Mouse (Mus musculus) neural tube, embryonic 14.5 days (tissue): ENCODE measurements around the gene Ftsj1. TPM values are rescaled to one million over a fixed set of nuclear protein-coding genes. Genes with fewer than 3 reads are reported as not detected.

ENCODE experiments used
- ATAC-seq: fragments of 200-750 bp; cut with Nextera tagmentation; 2 replicates; pipeline ENCODE4 v1.8.0; 2017; ENCODE audit warnings: low read depth, mild to moderate bottlenecking, moderate TSS enrichment, moderate library complexity
- H3K27ac ChIP-seq: fragments of 300-500 bp; sonication (generic); 2 replicates; pipeline ENCODE4 v1.5.1; 2014; ENCODE audit warnings: low read depth, mild to moderate bottlenecking, control low read depth, low read length, moderate library complexity, mixed read lengths
- H3K27me3 ChIP-seq: fragments of 300-500 bp; sonication (generic); 2 replicates; pipeline ENCODE4 v1.6.1; 2014; ENCODE audit warnings: low read length; ENCODE audit not compliant: control insufficient read depth, insufficient read depth
- H3K36me3 ChIP-seq: fragments of 300-500 bp; sonication (generic); 2 replicates; pipeline ENCODE4 v1.6.1; 2014; ENCODE audit warnings: low read length, mixed read lengths; ENCODE audit not compliant: control insufficient read depth, insufficient read depth
- H3K4me1 ChIP-seq: fragments of 300-500 bp; sonication (generic); 2 replicates; pipeline ENCODE4 v1.6.1; 2014; ENCODE audit warnings: low read length; ENCODE audit not compliant: control insufficient read depth, insufficient read depth
- H3K4me2 ChIP-seq: fragments of 300-500 bp; sonication (generic); 2 replicates; pipeline ENCODE4 v1.6.1; 2014; ENCODE audit warnings: mild to moderate bottlenecking, low read depth, low read length, control low read depth
- H3K4me3 ChIP-seq: fragments of 300-500 bp; sonication (generic); 2 replicates; pipeline ENCODE4 v1.5.1; 2014; ENCODE audit warnings: low read depth, low read length, control low read depth, mixed read lengths
- H3K9ac ChIP-seq: fragments of 300-500 bp; sonication (generic); replicated peaks from 2 replicates; pipeline ENCODE4 v1.6.1; 2014; ENCODE audit warnings: low read depth, mild to moderate bottlenecking, control low read depth, low read length, mixed read lengths
- H3K9me3 ChIP-seq: fragments of 300-500 bp; sonication (generic); 2 replicates; pipeline ENCODE4 v1.6.1; 2016; ENCODE audit warnings: low read length; ENCODE audit not compliant: control insufficient read depth
- WGBS: fragments of 180-500 bp; shearing (Covaris S2); extraction: QIAGEN DNeasy Blood & Tissue Kit; methylation state at CpG from one replicate; pipeline ENCODE4 v1.1.7; 2014; 5-methylcytosine and 5-hydroxymethylcytosine counted together
- polyA plus RNA-seq: library from polyadenylated mRNA; unstranded; fragments of >200 nt; fragmentation: Nextera tagmentation; extraction: Ambion mirVana; gene quantifications from 2 replicates; pipeline ENCODE4 v1.2.1, GENCODE M21; 2014

Gene Ftsj1
- polyA plus RNA-seq, 1 experiment from 2014 or later = 52.7 TPM

DNA sequence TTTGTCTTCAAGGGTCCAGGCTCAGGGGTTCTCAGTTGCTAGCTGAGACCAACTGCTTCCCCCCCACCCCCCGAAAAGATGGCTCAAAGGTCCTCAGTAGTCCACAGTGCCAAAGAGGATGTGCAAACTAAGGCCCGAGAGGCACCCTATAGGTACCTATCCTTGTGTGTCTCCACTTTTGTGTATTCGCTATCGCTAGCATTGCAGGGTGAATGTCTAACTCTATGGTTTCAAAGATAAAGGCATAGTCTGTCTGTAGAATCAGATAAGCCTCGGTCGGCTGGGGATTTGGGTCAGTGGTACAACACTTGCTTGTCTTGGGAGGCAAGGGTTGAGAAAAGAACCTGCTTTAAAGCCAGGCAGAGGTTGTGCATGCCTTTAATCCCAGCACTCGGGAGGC, 28.7 kb downstream of the Ftsj1 start:
- Histone ChIP-seq H3K4me2 (no peak overlapping the region), H3K9me3 (no peaks in the 10 kb centered on the region), H3K27ac (no peak overlapping the region), H3K27me3 (no peaks in the 10 kb centered on the region), H3K36me3 (no peaks in the 10 kb centered on the region), H3K9ac (no peak overlapping the region), H3K4me3 (no peak overlapping the region), H3K4me1 (no peaks in the 10 kb centered on the region)
- no peak for ATAC-seq
- WGBS = 92% methylated on average over 7 of the region's 7 CpGs

DNA sequence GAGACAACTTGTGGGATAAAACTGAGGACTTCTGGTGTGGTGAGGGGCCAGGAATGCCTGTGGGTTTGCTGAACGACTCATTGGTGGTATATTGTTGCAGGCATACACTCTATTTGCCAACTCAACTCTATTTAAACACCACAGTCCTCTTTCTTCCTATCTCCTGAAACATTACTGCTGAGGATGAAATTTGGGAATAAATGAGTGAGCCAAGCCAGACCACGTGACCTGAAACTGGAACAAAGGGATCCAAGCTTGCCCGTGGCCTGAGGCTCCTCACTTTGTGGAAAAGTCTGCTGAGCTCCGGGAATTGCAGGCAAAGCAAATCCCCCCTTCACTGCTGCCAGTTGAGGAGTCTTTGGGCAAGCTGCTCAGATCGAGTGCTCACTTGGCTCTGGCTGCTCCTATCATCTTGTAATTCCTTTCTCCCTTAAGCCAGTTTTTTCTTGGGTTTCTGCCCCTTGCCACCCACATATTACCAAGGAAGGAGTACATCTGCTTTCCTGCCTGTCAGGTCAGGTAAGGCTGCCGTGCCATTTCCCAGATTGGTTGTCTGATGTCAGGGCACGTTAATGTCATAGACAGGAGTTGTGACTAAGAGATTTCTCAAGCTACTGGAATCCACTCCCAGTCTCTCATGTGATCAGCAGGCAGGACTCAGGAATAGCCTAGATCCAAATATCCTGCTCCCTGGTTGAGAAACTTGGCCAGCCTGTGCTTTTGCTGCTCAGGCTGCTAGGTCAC, 29.4 kb downstream of the Ftsj1 start:
- H3K9ac ChIP-seq = no peak overlapping the region
- no peak overlapping the region for H3K27ac ChIP-seq
- H3K4me3 ChIP-seq = no peak overlapping the region
- 75% methylated on average over 7 of the region's 7 CpGs for WGBS
- no peaks in the 10 kb centered on the region for H3K9me3 ChIP-seq
- no peak overlapping the region for H3K4me2 ChIP-seq
- H3K27me3 ChIP-seq = no peaks in the 10 kb centered on the region
- no peaks in the 10 kb centered on the region for H3K4me1 ChIP-seq
- no peaks in the 10 kb centered on the region for H3K36me3 ChIP-seq
- ATAC-seq = no peak

DNA sequence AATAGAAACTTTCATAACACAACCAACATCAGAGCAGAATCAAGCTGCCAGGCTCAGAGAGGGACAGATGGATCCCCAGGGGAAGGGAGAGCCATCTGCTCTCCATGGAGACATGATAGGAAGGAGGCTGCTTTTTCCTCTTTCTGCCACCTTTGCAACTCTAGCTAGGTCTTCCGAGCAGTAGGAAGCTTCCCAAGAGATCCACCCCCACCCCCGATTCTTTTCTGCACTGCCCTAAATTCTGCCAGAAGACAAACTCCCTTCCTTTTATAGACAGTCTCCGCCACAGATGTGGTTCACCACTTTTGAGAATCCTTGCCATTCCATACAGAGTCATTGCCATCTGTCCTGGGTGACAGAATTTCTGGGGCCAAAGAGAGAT, 29.9 kb downstream of the Ftsj1 start:
- H3K36me3 ChIP-seq = no peaks in the 10 kb centered on the region
- no peak for ATAC-seq
- no peaks in the 10 kb centered on the region for H3K9me3 ChIP-seq
- H3K4me3 ChIP-seq = no peak overlapping the region
- 85% methylated on average over 2 of the region's 3 CpGs for WGBS
- no peaks in the 10 kb centered on the region for H3K4me1 ChIP-seq
- H3K27me3 ChIP-seq = no peaks in the 10 kb centered on the region
- no peak overlapping the region for H3K27ac ChIP-seq
- H3K9ac ChIP-seq = no peak overlapping the region
- no peak overlapping the region for H3K4me2 ChIP-seq

DNA sequence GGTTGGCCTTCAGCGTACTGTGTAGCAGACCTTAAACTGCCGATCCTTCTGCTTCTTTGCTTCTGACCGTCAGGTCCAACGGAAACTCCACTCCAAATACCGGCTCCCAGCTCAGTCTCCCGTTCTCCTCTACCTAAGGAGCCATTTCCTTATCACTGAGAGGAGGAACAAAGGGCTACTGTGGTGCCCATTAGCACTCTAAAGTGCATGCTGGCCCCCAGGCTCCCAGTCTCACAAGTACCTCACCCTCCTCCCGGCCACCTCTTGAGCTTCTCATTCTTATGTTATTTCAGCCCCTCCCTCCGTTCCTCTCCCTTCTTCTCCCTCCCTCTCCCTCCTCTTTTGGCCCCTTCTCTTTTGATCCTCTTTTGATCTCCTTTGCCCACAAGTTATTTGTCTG, 32.6 kb downstream of the Ftsj1 start:
- Histone ChIP-seq H3K9me3 (no peaks in the 10 kb centered on the region), H3K4me1 (no peaks in the 10 kb centered on the region), H3K27ac (no peak overlapping the region), H3K36me3 (no peaks in the 10 kb centered on the region), H3K27me3 (no peaks in the 10 kb centered on the region), H3K4me3 (no peak overlapping the region), H3K4me2 (no peak overlapping the region), H3K9ac (no peak overlapping the region)
- WGBS = 25% methylated on average over 8 of the region's 8 CpGs
- no peak for ATAC-seq

DNA sequence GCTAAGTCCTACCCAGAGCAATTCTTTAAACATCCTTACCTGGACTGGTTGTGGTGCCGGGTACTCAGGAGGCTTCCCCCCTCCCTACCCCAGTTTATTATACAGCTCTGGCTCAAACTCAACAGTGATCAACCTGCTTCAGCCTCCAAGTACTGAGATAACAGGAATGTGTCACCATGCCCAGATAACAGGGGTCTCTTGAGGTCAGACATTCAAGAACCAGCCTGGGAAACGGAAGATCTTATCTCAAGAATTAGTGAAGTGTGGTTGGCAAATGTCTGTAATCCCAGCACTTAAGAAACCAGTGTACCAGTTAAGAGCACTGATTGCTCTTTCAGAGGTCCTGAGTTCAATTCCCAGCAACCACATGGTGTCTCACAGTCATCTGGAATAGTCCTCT, 34.1 kb downstream of the Ftsj1 start:
- Histone ChIP-seq H3K4me2 (no peak overlapping the region), H3K4me1 (no peaks in the 10 kb centered on the region), H3K9me3 (no peaks in the 10 kb centered on the region), H3K36me3 (no peaks in the 10 kb centered on the region), H3K4me3 (no peak overlapping the region), H3K27me3 (no peaks in the 10 kb centered on the region), H3K27ac (no peak overlapping the region), H3K9ac (no peak overlapping the region)
- ATAC-seq = no peak
- 88% methylated on average over 2 of the region's 2 CpGs for WGBS

DNA sequence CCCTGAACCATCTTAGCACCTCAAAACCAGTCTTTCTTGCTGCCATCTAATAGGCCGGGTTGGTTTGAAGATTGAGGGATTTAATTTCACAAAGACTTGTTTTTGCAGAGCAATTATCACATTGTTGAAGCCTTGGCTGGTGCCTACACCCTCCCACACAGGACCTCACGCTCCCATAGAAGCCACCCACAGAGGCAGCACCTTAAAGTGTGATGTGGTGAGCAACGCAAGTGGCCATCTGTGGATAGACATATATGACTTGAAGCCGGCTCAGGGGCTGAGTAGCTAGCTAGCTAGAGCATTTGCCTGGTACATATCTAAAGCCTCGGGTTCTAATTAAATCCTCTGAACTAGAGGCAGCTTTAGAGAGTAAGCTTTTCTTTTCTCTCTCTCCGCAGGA, 34.8 kb downstream of the Ftsj1 start:
- Histone ChIP-seq H3K4me2 (no peak overlapping the region), H3K27ac (no peak overlapping the region), H3K4me1 (no peaks in the 10 kb centered on the region), H3K4me3 (no peak overlapping the region), H3K27me3 (no peaks in the 10 kb centered on the region), H3K36me3 (no peaks in the 10 kb centered on the region), H3K9me3 (no peaks in the 10 kb centered on the region), H3K9ac (no peak overlapping the region)
- WGBS = 68% methylated on average over 6 of the region's 6 CpGs
- no peak for ATAC-seq

DNA sequence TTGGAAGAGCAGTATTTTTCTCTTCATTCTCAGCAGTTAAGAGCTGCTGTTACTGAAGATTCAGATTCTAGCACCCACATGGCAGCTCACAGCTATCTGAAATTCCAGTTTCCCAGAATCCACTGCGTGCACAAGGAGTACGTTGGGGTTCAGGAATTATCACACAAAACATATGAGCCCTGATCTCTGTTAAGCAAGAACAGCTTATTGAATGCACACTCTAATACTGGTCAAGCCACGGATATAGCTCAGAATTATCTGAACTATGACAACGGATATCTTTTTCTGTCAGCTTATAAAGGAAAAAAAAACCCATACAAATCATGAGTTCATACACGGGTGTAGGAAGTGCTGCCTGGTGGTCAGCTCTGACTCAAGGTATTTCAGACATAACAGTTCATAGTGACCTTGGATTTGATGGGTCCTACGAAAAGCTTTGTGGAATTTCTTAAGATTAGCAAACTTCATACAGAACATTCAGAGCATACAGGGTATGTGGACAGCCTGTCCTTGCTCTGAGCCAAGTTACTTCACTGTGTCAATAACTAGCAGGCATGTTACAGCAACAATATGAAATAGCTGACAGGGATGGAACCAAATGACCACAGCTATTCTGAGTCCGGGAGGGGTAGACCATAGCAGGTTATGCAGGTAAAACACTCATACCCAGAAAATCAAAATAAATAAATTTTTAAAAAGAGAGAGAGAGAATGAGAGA, 40.6 kb downstream of the Ftsj1 start:
- H3K27me3 ChIP-seq = no peaks in the 10 kb centered on the region
- H3K27ac ChIP-seq = no peak overlapping the region
- H3K9ac ChIP-seq = no peak overlapping the region
- H3K36me3 ChIP-seq = no peaks in the 10 kb centered on the region
- H3K4me1 ChIP-seq = no peaks in the 10 kb centered on the region
- WGBS = 80% methylated on average over 7 of the region's 7 CpGs
- H3K4me3 ChIP-seq = no peak overlapping the region
- no peak overlapping the region for H3K4me2 ChIP-seq
- ATAC-seq = no peak
- H3K9me3 ChIP-seq = no peaks in the 10 kb centered on the region

DNA sequence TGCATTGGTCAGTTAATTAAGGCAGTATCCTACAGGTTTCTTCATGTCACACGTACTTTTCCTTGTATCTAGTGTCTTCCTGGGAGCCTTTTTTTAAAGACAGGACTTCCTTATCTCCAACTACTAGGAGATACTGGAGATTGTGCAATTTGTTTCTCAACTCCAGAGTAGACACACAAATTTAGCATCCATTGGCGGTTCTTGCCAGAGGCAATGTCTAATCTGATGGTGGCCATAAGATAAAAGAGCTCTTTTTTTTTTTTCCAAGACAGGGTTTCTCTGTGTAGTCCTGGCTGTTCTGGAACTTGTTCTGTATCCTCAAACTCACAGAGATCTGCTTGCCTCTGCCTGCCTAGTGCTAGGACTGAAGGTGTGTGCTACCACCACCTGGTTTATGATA, 42.5 kb downstream of the Ftsj1 start:
- Histone ChIP-seq H3K4me2 (no peak overlapping the region), H3K9ac (no peak overlapping the region), H3K9me3 (no peaks in the 10 kb centered on the region), H3K27me3 (no peaks in the 10 kb centered on the region), H3K4me3 (no peak overlapping the region), H3K27ac (no peak overlapping the region), H3K36me3 (no peaks in the 10 kb centered on the region), H3K4me1 (no peaks in the 10 kb centered on the region)
- WGBS = 70% methylated on average over 2 of the region's 2 CpGs
- ATAC-seq = no peak

DNA sequence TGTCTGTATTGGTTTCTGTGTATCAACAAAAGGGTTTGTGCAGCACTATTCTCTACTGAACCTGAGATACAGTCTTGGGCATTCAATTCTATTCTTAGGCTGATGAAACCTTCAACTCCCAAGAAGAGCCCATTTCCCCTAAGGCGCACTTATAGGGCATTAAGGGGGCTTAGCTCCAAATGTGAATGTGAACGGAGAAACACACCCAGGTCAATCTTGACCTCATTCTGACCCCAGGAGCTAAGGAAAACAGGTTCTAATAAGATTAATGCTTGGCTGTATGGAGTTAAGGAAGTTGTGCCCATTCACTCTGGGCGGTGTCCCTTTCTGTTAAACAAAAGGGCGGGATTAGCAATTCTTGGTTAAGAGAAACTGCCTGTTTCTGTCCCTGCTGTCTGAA, 45.0 kb downstream of the Ftsj1 start:
- Histone ChIP-seq H3K27me3 (no peaks in the 10 kb centered on the region), H3K4me2 (no peak overlapping the region), H3K36me3 (no peaks in the 10 kb centered on the region), H3K4me1 (no peaks in the 10 kb centered on the region), H3K9ac (no peak overlapping the region), H3K4me3 (no peak overlapping the region), H3K9me3 (no peaks in the 10 kb centered on the region), H3K27ac (no peak overlapping the region)
- ATAC-seq = no peak
- 27% methylated on average over 4 of the region's 4 CpGs for WGBS
